Mouse (Mus musculus) embryonic facial prominence, embryonic 10.5 days (tissue): Measurements from ENCODE around the gene Gramd4. TPM values are rescaled to one million over a fixed set of nuclear protein-coding genes. Genes with fewer than 3 reads are reported as not detected.
"Not testable (repeated sequence)": the region's sequence is repeated elsewhere in the genome, so short reads cannot be mapped to it uniquely, and the experiment has no call there.

Source experiments
- DNase-seq: peaks from one replicate; pipeline ENCODE4 v3.0.0-alpha.2; 2017; ENCODE audit warnings: low spot score
- H3K27ac ChIP-seq: fragments of 300-500 bp; sonication (generic); replicated peaks from 2 replicates; pipeline ENCODE4 v1.5.1; 2016; ENCODE audit warnings: mild to moderate bottlenecking
- H3K27me3 ChIP-seq: fragments of 300-500 bp; sonication (generic); replicated peaks from 2 replicates; pipeline ENCODE4 v1.6.1; 2016; ENCODE audit warnings: low read depth, mild to moderate bottlenecking; ENCODE audit not compliant: poor library complexity, severe bottlenecking
- H3K36me3 ChIP-seq: fragments of 300-500 bp; sonication (generic); replicated peaks from 2 replicates; pipeline ENCODE4 v1.6.1; 2016; ENCODE audit warnings: mild to moderate bottlenecking, moderate library complexity
- H3K4me1 ChIP-seq: fragments of 300-500 bp; sonication (generic); 2 replicates; pipeline ENCODE4 v1.6.1; 2016
- H3K4me3 ChIP-seq: fragments of 300-500 bp; sonication (generic); 2 replicates; pipeline ENCODE4 v1.5.1; 2016; ENCODE audit warnings: mild to moderate bottlenecking, moderate library complexity
- H3K9me3 ChIP-seq: fragments of 300-500 bp; sonication (generic); 2 replicates; pipeline ENCODE4 v1.6.1; 2016; ENCODE audit warnings: mild to moderate bottlenecking
- WGBS: fragments of 180-500 bp; shearing (Covaris S2); methylation state at CpG from one replicate; pipeline ENCODE4 v1.1.7; 2016; 5-methylcytosine and 5-hydroxymethylcytosine counted together
- polyA plus RNA-seq: library from polyadenylated mRNA; unstranded; fragments of >200 nt; fragmentation: Nextera tagmentation; extraction: Ambion mirVana; gene quantifications from 2 replicates; pipeline ENCODE4 v1.2.1, GENCODE M21; 2016

Gramd4 gene
- polyA plus RNA-seq, 1 experiment from 2014 or later = 13.8 TPM

DNA sequence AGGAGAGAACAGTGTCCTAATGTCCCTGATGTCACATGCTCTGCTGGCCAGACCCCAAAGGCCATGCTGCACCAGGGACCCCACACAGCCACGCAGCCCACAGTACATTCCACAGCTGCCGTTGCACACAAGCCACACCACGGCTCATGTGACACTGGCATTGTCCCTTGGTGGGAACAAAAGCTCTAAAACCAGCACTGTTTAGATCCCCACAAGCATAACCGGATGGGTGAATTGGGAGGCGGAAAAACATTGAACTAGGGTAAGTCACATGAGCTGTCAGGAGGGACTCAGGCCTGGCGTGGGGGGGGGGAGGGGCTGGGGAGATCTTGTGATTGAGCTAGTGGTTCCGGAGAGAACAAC is 111.0 kb downstream of the Gramd4 start:
- Histone ChIP-seq H3K4me1 (peaks cover 63% of the 10 kb centered on the region), H3K27ac (peak overlapping the region; percentile 57; the same call in 1 of the 2 replicates), H3K4me3 (no peak overlapping the region), H3K9me3 (no peaks in the 10 kb centered on the region), H3K27me3 (no peaks in the 10 kb centered on the region), H3K36me3 (peaks cover 9% of the 10 kb centered on the region; the same call in 1 of the 2 replicates)
- 59% methylated on average over 7 of the region's 7 CpGs for WGBS
- no peak for DNase-seq

DNA sequence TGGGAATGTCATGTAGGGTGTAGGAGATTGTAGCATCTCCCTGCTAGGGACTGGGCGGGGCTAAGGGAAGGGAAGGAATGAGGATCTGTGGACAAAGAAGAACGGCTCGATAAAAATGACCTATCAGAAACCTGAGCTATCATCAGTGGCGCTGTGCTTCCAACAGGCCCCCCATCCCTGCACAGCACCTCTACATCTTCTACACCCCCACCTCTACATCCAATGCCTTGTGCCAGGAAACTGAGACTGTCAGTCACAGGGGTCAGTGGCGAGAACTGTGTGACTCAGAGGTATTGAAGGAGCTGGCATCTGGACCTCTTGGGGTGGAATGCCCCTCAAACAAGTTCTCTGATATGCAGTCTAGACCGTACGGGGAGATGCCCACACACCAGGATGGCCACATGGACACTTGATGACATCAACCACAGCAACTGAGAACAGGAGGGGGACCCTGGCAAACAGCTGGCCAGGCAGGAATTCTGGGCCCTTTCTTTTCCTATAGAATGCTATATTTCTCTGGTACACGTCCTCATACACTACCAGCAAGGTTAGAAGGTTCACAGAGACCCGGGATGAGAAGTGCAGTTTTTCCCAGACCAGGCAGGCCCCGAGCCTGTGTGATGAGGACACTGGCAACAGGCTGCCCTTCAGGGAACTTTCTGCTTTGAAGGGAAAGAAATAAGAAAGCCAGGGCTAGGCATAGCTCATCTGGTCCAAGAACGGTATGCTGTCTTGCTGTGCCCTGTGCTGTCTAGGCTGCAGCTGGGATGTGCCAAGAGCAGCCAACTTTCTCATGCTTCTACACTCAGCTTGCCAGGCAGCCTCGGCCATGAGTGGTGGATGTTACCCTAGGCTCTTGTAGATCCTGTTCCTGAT is 111.7 kb downstream of the Gramd4 start:
- Histone ChIP-seq H3K4me1 (peaks cover 70% of the 10 kb centered on the region), H3K27ac (peak overlapping the region; percentile 57)
- 85% methylated on average over 12 of the region's 12 CpGs for WGBS

DNA sequence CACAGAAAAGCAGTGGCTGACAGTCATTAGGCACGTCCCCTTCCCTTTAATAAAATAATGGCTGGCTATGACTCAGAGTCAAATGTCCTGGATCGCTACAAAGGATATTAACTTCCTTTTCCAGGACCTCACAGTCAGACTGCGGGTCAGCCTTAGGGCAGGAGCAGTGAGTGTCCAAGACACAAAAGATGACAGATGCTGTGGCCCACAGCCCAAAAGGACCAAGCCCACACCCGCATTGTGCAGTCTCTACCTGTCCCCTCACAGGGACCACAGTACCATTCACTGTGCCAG is 112.3 kb downstream of the Gramd4 start:
- peaks cover 75% of the 10 kb centered on the region for H3K4me1 ChIP-seq
- 76% methylated on average over 4 of the region's 4 CpGs for WGBS
- H3K27ac ChIP-seq = 0 out of 2 replicates have a peak overlapping the region, but pooled peaks have one; percentile 57
- H3K27me3 ChIP-seq = no peaks in the 10 kb centered on the region
- DNase-seq = no peak
- H3K4me3 ChIP-seq = no peak overlapping the region
- H3K36me3 ChIP-seq = peaks cover 6% of the 10 kb centered on the region; the same call in 1 of the 2 replicates
- H3K9me3 ChIP-seq = no peaks in the 10 kb centered on the region

More for the DNA sequence above, 111.7 kb downstream of the Gramd4 start:
- Histone ChIP-seq H3K9me3 (no peaks in the 10 kb centered on the region), H3K36me3 (peaks cover 9% of the 10 kb centered on the region; the same call in 1 of the 2 replicates), H3K4me3 (no peak overlapping the region), H3K27me3 (no peaks in the 10 kb centered on the region)
- no peak for DNase-seq

DNA sequence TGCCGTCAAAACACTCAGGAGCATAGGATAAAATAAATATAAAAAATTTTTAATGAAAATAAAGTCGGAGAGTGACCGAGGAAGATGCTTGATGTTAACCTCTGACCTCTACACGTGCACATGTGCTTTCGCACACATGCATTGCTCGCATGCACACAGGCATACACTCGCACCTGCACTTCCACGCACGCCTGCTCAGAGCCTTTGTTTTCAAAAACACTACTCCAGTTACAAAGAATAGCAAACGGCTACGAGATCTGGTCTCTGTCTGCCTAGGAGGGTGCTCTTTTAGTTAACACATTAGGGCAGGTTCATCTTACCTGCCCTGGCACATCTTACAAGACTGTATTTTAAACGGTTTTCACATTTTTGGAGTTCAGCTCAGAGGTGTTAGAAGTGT is 113.8 kb downstream of the Gramd4 start:
- no peak overlapping the region for H3K4me3 ChIP-seq
- 66% methylated on average over 12 of the region's 12 CpGs for whole genome bisulfite sequencing
- peak overlapping the region; percentile 19; the same call in 1 of the 2 replicates for H3K27ac ChIP-seq
- no peaks in the 10 kb centered on the region for H3K36me3 ChIP-seq
- no peak for DNase-seq
- H3K9me3 ChIP-seq = no peaks in the 10 kb centered on the region
- peaks cover 86% of the 10 kb centered on the region for H3K4me1 ChIP-seq
- H3K27me3 ChIP-seq = no peaks in the 10 kb centered on the region

DNA sequence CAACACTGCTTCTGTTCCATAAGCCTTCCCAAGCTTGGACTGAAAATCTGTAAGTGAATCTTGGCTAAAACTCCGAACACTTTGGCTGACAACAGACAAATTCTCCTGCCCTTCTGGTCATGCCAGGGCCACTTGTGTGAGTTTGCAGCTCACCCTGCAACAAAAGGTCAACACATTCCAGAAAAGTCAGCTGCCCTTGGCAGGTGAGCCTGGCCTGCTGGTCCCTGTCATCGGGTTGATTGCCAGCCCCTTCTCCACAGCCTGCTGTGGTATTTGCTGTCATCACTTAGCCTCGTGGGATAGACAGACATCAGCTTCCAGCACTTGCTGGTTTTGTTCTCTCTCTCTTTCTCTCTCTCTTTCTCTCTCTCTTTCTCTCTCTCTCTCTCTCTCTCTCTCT is 114.6 kb downstream of the Gramd4 start:
- no peaks in the 10 kb centered on the region for H3K27me3 ChIP-seq
- H3K36me3 ChIP-seq = no peaks in the 10 kb centered on the region
- peaks cover 94% of the 10 kb centered on the region for H3K4me1 ChIP-seq
- no peaks in the 10 kb centered on the region for H3K9me3 ChIP-seq
- no peak overlapping the region for H3K27ac ChIP-seq
- whole genome bisulfite sequencing = 50% methylated on average over 3 of the region's 3 CpGs
- DNase-seq = no peak
- H3K4me3 ChIP-seq = no peak overlapping the region

DNA sequence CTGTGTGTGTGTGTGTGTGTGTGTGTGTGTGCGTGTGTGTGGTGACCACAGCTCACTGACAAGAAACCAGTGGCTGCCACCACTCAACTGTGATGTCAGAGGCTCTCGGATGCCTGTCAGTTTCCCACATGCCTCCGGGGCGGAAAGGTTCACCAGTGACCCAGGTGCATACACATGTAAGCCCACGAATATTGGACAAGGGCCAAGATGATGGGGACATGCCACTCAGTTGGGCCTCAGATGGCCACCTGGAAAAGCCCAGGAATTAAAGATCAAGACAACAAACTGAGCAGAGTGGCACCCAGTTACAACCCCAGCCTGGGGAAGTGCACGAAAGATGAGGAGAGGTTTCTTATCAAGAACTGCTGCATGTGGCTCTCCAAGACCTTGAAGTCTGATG is 115.0 kb downstream of the Gramd4 start:
- no peaks in the 10 kb centered on the region for H3K36me3 ChIP-seq
- DNase-seq = no peak
- H3K27ac ChIP-seq = no peak overlapping the region
- no peaks in the 10 kb centered on the region for H3K9me3 ChIP-seq
- peaks cover 93% of the 10 kb centered on the region for H3K4me1 ChIP-seq
- H3K4me3 ChIP-seq = no peak overlapping the region
- 79% methylated on average over 6 of the region's 6 CpGs for WGBS
- H3K27me3 ChIP-seq = no peaks in the 10 kb centered on the region

DNA sequence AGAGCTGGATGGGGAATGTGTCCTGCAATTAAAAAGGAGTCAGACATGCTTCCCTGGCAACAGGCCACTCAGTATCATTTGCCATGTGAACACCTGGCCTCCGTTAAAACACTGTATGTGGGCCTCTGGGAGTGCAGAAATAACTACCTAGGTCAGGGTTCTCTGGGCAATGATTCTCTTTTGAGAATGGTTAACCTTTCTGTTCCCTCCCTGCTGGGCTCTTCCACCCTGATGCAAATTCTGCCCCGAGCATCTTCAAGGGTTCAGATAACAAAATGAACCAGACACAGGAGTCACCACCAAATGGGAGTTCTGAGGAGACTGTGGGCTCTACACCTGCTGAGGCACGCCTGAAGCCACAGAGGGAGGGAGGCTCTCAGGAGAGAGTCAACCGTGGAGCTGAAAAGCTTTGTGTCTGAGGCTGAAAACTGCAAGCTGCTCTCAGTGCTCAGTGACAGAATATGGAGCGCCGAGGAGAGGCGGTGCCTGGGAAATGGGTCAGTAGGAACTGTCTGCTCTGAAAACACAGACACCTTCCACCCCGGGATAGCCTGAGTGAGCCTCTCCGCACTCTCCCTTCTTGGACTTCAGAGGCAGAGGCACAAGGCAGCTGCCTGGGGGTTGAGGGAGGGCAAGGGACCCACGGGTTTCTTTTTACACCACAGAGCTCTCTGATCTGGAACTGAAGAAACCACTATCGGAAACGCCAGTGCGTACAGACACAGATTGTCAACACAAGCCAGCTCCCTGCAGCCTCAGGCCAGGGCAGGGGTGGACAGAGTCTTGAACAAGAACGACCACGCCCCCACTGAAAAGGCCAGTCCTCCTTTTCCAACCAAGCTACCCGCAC is 115.9 kb downstream of the Gramd4 start:
- peaks cover 85% of the 10 kb centered on the region for H3K4me1 ChIP-seq
- WGBS = 29% methylated on average over 16 of the region's 16 CpGs
- H3K4me3 ChIP-seq = no peak overlapping the region
- peak overlapping the region; percentile 36; the same call in 1 of the 2 replicates for H3K27ac ChIP-seq
- no peaks in the 10 kb centered on the region for H3K9me3 ChIP-seq
- no peak for DNase-seq
- no peaks in the 10 kb centered on the region for H3K27me3 ChIP-seq
- no peaks in the 10 kb centered on the region for H3K36me3 ChIP-seq

DNA sequence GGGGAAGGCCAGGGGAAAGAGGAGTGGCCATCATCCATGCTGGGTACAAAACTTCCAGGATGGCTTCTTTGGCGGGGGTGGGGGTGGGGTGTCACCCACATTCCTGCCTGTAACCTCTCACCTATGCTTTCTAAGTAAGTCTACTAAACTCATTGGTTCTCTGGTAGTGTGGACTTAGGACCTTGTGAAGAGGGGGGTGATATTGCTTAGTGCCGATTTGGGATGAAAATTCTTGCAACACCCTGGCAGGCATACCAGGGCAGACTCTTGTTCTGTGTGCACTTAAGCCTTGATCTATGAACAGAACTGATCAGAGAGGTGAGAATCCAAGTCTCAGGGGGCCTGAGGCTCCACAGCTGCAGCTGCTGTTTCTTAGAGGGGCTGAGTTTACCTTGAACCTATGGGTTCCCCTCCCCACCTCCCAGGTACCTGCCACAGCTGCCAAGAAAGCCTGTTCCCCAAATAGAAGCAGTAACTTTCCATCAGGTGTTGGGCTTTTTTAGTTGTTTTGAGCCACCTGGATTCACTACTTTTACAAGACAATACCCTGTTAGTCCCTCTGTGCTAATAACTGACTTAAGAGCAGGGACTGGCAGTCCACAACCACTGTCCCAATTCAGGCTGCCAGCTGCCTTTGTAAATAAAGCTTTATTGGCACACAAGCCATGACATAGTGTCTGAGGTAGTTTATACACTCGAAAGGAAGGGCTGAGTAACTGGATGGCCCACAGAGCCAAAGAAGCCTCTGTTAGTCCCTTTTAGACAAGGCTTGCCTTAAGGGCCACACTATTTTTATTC is 118.0 kb downstream of the Gramd4 start:
- Histone ChIP-seq H3K27me3 (no peaks in the 10 kb centered on the region), H3K4me1 (peaks cover 64% of the 10 kb centered on the region), H3K27ac (no peak overlapping the region), H3K9me3 (no peaks in the 10 kb centered on the region), H3K4me3 (no peak overlapping the region), H3K36me3 (no peaks in the 10 kb centered on the region)
- WGBS = 80% methylated on average over 3 of the region's 3 CpGs
- no peak for DNase-seq

DNA sequence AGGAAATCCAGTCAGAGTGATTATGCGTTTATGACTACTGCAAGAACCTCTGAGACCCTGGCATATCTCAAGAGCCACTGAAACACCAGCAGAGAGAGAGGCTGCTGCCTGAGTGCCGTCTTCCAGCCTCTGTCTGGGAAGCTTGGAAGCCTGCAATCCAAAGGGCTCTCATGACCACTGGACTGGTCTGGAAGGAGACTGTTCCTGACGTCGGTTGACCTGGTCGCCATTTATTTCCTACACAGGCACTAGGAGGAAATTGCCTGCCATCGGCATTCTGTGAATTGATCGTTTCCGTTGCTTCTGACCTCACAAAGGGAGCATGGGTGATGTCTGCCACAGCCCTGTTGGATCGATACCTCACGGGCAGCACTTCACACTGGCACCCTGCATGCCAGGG is 118.7 kb downstream of the Gramd4 start:
- no peak for DNase-seq
- WGBS = 85% methylated on average over 10 of the region's 10 CpGs
- H3K4me1 ChIP-seq = peaks cover 57% of the 10 kb centered on the region

DNA sequence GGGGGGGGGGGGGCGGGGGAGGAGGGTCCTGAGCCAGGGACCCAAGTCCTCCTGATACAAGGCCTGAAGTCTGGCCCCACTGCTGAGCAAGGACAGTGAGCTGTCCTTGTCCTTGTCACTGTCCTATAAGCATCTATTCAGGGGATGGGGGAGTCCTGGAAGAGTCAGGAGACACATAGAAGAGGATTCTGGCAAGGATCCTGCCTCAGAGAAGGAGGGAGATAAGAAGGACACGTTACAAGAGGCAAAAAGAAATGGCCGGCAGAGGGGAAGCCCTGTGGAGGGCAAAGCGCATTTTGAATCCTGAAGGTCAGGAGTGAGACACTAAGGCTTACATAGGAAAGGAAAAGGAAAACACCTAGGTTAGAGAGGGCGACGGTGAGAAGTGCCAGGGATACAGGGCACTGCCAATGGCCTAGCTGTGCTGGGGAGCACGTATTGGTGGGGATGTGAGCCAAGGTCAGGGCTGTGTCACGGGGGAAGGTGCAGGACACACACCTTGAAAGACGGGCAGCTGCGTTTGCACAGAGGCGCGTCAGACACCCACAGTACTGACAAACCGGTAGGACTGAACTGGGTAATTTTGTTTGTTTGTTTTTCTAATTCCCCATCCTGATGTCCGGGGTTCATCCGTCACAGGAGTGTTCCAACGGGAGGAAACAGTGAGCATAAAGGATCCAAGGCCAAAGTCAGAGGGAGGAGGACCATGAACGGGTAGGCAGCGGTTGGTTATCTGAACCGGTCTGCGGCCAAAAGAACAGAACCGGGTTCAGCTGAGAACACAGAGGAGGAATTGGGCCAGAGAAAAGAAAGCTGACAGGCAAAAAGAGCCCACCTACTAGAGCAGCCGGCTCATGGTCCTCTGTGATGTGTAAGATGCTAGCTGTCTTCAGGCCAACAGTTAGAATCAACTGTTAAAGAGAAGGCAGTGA is 119.5 kb downstream of the Gramd4 start:
- Histone ChIP-seq H3K27me3 (no peaks in the 10 kb centered on the region; the same call in 1 of the 2 replicates), H3K27ac (no peak overlapping the region), H3K9me3 (no peaks in the 10 kb centered on the region), H3K4me3 (no peak overlapping the region), H3K4me1 (peaks cover 52% of the 10 kb centered on the region), H3K36me3 (no peaks in the 10 kb centered on the region)
- WGBS = 74% methylated on average over 22 of the region's 22 CpGs
- no peak for DNase-seq

More for the DNA sequence above, 118.7 kb downstream of the Gramd4 start:
- H3K27me3 ChIP-seq = no peaks in the 10 kb centered on the region
- no peaks in the 10 kb centered on the region for H3K36me3 ChIP-seq
- H3K27ac ChIP-seq = no peak overlapping the region
- no peaks in the 10 kb centered on the region for H3K9me3 ChIP-seq
- no peak overlapping the region for H3K4me3 ChIP-seq

DNA sequence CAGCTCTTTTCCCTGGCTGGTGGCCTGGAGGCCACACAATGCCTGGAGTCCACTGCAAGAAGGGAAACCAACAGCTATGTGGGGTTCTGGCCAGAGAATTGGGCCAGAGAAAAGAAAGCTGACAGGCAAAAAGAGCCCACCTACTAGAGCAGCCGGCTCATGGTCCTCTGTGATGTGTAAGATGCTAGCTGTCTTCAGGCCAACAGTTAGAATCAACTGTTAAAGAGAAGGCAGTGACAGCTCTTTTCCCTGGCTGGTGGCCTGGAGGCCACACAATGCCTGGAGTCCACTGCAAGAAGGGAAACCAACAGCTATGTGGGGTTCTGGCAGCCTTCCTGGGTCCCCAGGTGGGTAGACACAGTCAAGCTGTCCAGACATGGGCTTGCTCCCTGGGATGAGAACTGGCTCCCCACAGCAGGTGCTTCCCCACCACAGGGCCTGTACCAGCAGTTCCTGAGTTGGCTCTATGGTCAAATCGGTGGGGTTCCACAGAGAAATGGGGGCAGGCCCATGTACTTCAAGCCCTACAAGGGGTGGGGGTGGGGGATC is 120.3 kb downstream of the Gramd4 start:
- H3K4me1 ChIP-seq = peaks cover 52% of the 10 kb centered on the region
- not testable (repeated sequence) for H3K36me3 ChIP-seq, H3K4me3 ChIP-seq, H3K27me3 ChIP-seq, H3K9me3 ChIP-seq, DNase-seq, H3K27ac ChIP-seq
- 81% methylated on average over 2 of the region's 2 CpGs for WGBS
